Mouse (Mus musculus) adrenal gland, adult 18-20 months (tissue): ENCODE results near the gene Fhit. TPM values are rescaled to one million over a fixed set of nuclear protein-coding genes. Genes with fewer than 3 reads are reported as not detected.

Source experiments
- DNase-seq, 2 experiments: peaks; one replicate each; pipeline ENCODE4 v3.0.0; 2021 to 2022; ENCODE audit warnings: low spot score in 2 of 2
- total RNA-seq, 2 experiments: library from RNA; stranded (reverse); gene quantifications; 1 replicate in 1 of 2; 2 replicates in 1 of 2; pipeline ENCODE4 v1.2.3; 2021

Fhit gene
- total RNA-seq, 2 experiments from 2014 or later: 6.9 to 11.8 TPM

DNA sequence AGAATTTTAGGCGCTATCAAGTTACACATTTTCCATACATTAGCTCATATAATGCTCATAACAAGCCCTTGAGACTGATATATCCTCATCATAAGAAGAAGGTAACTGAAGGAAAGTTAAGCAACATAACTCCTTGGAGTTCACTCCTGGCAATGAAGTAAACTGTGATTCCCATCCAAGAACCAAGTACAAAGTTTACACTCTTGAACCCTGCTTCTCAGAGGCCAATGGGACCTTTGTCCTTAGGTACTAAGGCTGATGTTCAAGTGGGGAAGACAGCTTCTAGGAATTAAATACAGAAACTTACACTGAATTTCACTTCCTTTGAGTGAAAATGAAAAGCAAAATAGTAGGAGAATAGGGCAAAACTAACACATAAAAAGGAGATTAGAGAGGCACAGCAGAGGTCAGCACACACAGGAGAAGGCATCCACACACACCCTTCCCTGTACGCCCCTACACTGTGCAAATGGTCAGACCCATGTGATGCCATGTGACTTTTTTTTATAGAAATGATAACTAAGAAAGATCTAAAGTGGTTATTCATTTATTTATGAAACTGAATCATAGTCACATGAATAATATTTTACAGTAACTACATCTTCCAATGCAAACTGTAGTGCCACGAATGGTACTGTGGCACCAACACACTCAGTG lies 752.4 kb downstream of the Fhit start:
- DNase-seq: no peak

DNA sequence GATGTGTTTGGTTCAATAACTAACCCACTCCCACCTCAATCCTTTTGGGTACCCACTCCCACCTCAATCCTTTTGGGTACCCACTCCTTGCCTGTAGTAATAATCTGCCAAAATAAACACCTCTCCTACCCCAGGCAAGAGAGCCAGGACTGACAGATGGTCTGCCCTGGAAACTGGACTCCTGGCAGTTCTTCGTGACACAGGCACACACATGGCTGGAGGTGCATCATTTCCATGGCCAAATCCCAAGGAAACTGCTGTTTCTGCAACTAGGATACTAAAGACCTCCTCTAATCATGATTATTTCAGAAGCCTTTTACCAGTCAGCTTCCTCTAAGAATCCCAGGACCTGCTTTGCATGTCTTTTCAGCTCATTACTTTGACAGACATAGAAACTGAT lies 756.5 kb downstream of the Fhit start:
- no peak for DNase-seq

GRCm38 (mm10) chr14:10367783-10368680 lies 793.8 kb downstream of the Fhit start:
- no peak for DNase-seq

- no peak for DNase-seq
These were observed 795.0 kb downstream of the Fhit start for GRCm38 (mm10) chr14:10366808-10367207.

- no peak for DNase-seq
These were observed 797.6 kb downstream of the Fhit start for GRCm38 (mm10) chr14:10364281-10364680.

- no peak for DNase-seq
These were observed 798.5 kb downstream of the Fhit start for GRCm38 (mm10) chr14:10363306-10363705.

DNA sequence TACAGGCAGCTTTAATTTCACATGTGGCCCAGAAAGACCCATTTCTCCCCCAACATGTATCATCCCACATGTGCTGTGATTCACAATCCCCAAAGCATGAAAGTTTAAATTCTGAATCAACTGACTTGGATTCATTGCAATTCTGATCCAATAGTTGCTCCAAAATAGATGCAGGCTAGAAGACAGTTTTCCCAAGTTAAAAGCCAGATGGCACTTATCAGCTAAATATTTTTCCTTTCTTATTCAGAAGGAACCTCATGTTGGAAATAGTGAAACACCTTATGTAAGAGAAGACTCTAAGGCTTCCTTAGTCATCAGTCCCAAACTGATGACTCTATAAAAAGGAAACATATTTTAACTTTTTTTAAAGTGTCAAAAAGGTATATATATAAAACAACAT lies 815.9 kb downstream of the Fhit start:
- no peak for DNase-seq

DNA sequence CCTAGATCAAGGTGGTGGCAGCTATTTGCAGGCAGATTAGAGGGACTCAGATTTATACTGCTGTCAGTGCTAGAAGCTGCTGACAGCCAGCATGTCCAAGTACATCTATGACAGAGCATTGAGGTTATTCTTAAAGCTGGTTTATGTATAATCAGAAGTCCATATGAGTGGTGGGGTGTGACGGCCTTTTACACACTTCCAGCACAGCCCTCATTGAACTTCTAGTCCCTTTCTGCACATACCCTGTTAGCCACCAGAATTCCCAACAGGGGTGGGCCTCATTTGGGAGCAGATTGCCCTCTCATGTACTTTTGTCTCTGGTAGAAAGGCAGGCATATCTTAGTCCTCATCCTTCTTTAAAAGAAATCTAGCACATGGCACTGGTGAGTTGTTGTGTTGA lies 817.8 kb downstream of the Fhit start:
- no peak for DNase-seq

DNA sequence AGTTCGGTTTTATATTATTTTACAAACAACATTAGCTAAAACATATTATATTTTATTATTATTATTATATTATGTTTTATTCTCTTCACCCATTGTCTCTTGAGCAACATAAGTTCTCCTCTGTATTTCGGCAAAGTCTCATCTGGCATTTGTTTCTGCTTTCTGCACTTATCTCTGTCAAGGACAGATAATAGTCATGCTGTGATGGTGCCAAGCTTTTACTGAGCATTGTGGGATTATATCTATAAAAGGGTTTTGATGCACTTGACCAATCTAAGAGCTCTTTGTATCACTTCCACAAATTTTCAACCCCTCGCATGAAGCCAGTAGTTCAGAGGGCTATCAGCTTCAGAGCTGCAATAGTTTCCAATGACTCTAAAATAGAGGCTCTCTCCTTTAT lies 845.1 kb downstream of the Fhit start:
- DNase-seq: no peak

DNA sequence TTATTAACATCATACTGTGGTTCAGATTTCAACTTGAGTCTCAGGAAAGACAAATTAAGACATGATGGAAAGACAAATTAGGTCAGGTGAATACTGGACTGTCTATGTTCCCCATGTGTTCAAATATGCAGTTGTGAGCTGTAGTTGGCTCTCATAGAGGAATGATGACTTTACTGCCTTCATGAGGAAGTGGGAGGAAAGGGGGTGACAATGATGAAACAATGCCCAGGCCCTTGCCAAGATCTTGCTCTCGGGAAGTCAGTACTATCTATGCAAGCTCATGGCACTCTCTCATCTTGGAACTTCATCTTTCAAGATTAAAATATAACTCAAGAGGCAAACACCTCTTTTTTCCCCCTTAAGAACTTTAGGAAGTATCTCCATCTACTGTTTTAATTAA lies 849.6 kb downstream of the Fhit start:
- no peak for DNase-seq

DNA sequence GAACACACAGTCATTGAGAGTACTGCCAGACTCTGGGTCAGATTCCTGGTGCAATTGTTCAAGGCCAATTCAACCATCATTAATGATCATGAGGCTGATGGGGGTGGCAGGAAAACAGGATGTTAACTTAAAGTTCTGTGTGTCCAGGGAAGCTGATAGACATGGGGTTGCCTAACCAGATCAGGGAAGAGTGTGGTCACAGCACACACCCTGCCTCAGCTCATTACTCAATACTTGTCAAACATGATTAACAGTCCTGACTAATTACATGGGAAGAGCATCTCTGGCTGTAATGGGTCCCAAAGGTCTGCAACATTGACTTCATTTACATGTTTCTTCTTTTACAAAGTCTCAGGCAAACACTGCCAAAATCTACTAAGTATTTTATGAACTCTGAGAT lies 856.5 kb downstream of the Fhit start:
- DNase-seq: no peak

- DNase-seq: no peak
These were observed 860.3 kb downstream of the Fhit start for GRCm38 (mm10) chr14:10301497-10301896.

- DNase-seq: no peak
These were observed 860.9 kb downstream of the Fhit start for GRCm38 (mm10) chr14:10300914-10301313.

DNA sequence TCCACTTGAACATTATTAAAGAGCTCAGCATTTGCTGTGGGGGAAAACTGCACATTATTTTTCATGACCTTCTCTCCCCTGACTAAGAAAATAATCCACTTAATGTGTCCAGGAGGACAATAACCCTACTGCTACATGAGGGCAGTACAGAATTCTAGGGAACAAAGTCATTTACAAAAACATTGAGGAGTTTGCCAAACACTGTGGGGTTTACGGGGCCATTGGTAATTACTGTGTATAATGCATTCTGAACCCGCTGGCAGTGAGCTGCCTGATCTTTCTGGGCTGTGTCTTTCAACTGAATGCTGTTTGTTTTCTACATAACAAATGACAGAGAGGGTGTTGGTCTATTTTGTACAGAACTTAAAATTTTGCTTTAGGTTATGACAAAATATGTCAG lies 862.8 kb downstream of the Fhit start:
- no peak for DNase-seq

- no peak for DNase-seq
These were observed 872.8 kb downstream of the Fhit start for GRCm38 (mm10) chr14:10289043-10289442.

- no peak for DNase-seq
These were observed 875.8 kb downstream of the Fhit start for GRCm38 (mm10) chr14:10286027-10286426.

DNA sequence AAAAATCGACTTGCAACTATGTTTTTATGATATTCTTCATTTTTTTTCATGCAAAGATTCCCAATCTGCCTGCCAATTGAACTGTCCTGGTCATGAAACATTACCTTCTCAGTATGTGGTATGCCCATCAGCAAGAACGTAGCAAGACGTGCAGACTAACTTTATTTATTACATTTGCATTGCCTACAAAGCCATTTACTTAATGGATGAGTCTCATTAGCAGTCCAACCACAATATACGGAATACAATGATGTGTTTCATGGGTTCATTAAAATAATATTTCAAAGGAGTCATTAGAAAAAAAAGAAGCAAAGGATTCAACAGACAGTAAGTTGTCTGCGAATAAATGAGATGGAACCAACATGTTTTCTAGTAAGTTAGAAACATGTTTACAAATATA lies 933.1 kb downstream of the Fhit start:
- DNase-seq: no peak

DNA sequence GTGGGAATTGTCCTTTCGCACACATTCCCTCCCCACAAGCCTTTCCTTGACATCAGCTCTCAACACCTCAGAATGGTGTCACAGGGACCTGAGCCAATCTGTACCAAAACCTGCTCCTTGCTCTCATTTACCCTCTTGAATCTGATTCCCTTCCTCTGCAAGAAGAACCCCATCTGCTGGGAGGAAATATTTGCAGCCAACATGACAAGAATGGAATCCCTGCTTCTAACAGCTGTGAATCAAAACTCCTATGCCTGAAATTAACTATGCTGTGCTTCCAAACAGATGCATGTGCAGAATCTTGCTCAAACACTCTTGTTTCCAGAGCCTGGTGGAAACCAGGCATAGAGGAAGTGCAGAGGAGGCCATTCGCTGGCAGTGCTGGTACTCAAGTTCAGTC lies 940.0 kb downstream of the Fhit start:
- no peak for DNase-seq

- DNase-seq: no peak
These were observed 948.6 kb downstream of the Fhit start for GRCm38 (mm10) chr14:10213216-10213615.

- DNase-seq: no peak
These were observed 950.7 kb downstream of the Fhit start for GRCm38 (mm10) chr14:10211184-10211583.

GRCm38 (mm10) chr14:10209007-10209406 lies 952.8 kb downstream of the Fhit start:
- no peak for DNase-seq

- no peak for DNase-seq
These were observed 956.1 kb downstream of the Fhit start for GRCm38 (mm10) chr14:10205699-10206098.

GRCm38 (mm10) chr14:10205290-10205689 lies 956.5 kb downstream of the Fhit start:
- DNase-seq: no peak
